Mouse (Mus musculus) heart, adult 2 months (tissue): ENCODE results near the gene Dzank1.

Experiments
- CTCF ChIP-seq: fragments of 200-600 bp; IDR thresholded peaks from 2 replicates; pipeline ENCODE4 v1.8.1; 2022; ENCODE audit warnings: antibody characterized with exemption, mild to moderate bottlenecking, moderate library complexity
- EP300 ChIP-seq: fragments of 200-500 bp; IDR thresholded peaks from 2 replicates; pipeline ENCODE4 v1.6.1; 2011; ENCODE audit warnings: low read depth, low read length, control low read depth; ENCODE audit not compliant: insufficient read depth
- POLR2A ChIP-seq: fragments of 200-500 bp; IDR thresholded peaks from 2 replicates; pipeline ENCODE4 v1.6.1; 2011; ENCODE audit warnings: mild to moderate bottlenecking, low read depth, low read length, control low read depth; ENCODE audit not compliant: insufficient read depth

DNA sequence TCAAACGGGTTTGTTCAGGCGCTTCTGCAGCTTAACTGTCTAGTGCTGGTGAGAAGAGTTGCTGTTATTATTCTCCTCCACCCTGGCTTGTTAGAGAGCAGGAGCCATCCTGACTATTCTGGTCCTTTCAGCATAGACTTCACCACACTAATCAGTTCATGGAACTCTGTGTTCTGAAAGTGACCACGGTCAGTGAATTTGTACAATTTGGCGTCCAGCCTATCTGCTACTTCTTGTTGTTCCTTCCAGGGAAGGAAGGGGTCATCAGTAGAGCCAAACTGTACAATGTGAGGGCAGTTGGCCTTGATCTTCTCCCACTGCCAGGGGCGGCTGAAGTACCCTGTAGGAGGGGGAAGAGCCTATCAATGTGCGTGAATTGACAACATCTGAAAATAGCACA, 16.5 kb upstream of the Dzank1 start:
- no peak for TF ChIP-seq POLR2A
- no peak for TF ChIP-seq EP300
- TF ChIP-seq CTCF = no peak
